Mouse (Mus musculus) B cell, adult 67 days (primary cell): ENCODE measurements around the gene Sart1. TPM values are rescaled to one million over a fixed set of nuclear protein-coding genes. Genes with fewer than 3 reads are reported as not detected.

Source experiments
- total RNA-seq, 2 experiments: library from RNA; stranded (reverse); gene quantifications; 4 replicates each; pipeline ENCODE4 v1.2.4; 2023

The Sart1 gene
- 100 to 1,000 TPM; 177 to 198 TPM for total RNA-seq

DNA sequence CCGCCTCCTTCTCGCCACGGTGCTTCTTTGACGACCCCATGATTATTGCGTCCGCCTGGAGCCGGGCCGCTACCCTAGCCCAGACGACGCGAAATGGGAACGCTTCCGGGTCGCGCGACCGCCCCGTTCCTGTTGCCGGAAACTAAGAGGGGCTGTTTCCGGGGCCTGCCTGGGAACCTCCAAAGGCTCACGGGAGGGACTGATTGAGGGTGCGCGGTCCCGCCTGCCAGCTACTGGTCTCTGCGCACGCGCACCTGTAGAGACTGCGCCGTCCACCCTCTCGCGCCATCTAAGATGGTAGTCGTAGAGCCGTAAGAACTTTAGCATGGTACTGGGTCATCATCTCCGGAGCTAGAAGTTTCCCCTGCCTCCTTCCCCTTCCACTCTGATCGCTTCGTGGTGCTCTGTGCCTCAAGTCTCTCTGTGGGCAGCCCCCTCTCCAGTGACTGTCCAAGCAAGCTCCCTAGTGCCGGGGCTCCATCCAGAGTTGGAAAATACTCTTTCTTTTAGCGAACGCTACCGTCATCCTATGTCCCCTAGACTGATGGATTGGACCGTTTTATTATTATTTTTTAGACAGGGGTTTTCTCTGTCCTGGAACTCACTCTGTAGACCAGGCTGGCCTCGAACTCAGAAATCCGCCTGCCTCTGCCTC, at the start of gene Sart1:
Gene Sart1 (minus strand): TSS at position 116 of the 655 bp plus-strand sequence.

DNA sequence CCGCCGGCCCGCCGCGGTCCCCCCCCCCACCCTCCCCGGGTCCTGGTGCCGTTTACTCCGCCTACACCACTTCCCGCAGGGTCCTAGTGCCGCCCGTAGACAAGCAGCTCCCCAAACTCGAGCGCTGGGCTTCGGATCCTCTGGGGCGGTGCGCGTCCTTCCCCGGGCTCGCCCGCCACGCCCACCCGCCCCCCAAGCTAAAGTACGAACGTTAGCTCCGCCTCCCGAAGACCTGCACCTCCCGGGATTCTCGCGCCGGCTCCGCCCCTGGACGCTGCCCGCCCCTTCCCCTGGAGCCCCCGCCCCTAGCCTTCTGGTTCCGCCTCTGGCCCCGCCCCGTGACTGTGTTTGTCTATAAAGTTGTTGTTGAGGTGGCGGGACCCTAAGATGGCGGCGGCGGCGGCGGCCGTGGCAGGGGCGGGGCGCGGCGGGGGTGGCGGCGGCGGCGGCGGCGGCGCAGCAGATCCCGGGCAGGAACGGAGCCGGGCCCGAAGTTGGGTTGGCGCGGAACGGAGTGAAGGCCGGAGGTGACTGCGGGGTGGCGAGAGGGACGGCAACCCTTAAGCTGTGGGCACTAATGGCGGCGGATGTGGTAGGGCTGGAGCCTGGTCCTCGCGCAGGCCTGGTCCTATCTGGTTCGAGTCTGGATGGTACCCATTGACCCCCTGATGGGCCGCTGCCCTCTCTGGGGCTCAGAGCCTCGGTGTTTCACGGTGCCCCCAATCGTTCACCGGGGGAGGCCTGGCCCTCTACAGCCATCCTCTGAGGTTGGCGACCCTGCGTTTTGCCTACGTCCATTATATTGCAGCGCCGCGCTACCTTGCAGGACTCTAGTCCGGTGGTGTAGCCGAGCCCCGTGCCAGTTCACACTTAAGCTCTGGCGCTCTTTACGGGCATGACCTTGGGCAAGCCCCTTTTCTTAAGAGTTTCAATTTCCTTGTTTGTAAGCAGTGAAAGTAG, 36.6 kb upstream of the Sart1 start, which contains the start of the genes Drap1 and AI837181:
Gene Drap1 (minus strand): TSS at position 198 of the 960 bp plus-strand sequence.
Gene AI837181 (plus strand): TSS at position 363 of the 960 bp plus-strand sequence.

DNA sequence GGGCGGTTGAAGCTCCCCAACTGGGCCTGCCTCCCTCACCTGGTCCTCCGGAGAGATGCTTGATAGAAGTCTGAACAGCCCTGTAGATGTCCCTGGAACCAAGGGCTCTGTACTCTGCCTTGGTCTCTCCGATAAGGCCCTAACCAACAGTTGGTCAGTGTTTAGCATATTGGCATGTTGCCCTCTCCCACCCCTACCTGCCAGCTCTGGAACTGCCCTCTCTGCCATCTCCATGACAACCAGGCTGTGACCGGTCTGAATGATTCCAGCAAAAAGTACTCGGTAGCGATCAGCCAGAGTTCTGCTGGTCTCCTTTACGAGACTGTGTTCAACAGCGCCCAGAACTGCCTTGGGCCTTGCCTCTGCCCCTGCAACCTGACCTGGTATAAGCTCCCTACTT, 13.8 kb upstream of the Sart1 start, which contains the start of gene Tsga10ip:
Gene Tsga10ip (minus strand): TSS at position 234 of the 400 bp plus-strand sequence.

DNA sequence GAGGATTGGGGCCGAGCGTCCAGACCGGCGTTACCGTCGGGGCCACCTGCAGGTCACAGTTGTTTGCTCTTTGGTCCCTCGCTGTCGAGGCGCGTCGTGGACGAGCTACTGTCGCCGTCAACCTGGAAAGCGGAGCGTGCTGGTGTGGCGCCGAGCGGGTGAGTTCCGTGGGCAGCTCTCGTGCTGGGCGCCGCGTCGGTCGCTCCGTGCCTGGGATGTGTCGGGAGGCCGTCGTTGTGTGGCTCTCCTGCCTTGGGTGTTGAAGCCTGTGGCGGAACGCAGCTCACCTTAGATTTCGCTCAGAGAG, 21.5 kb downstream of the Sart1 start, which contains the start of gene Banf1:
Gene Banf1 (minus strand): TSS at position 116 of the 307 bp plus-strand sequence.

DNA sequence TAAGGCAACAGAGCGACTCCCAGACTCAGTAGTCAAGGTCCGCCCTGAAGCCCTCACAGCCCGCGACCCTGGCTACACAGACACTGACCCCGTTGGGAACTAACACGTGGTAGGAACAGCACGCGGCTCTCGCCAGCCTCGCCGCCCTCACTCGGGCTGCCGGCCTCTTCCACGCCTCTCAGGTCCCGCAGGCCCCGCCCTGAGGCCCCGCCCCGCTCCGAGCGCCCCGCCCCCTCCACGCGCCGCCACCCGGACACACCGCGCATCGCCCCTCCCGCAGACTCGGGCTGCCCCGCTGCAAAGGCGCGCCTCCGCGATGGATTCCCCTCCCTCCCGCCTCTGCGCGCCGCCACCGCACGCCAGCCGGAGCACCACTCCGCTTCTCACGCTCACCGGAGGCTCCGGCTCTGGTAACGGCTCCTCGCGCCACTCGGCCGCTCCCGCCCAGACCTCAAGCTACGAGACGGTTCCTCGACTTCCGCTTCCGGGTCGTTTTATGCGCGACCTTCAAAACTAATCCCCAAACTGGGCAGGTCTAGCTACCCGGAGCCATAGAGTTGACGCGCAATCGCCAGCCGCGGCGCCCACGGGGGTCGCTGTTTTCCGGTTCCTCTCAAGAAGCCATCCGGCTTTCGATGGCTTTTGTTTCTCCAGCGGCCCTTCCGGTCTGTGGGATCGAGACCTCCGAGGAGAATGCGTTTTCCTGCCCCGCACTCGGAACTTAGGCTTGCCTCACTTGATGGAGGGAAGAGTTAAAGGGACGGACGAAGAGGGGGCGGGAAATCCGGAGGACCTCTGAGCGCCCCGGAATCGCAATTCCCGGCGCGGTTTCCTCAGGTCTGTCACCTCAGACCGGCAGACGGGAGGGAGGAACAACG, 22.1 kb downstream of the Sart1 start, which contains the start of gene Eif1ad:
Gene Eif1ad (plus strand): TSS at position 567 of the 878 bp plus-strand sequence.

DNA sequence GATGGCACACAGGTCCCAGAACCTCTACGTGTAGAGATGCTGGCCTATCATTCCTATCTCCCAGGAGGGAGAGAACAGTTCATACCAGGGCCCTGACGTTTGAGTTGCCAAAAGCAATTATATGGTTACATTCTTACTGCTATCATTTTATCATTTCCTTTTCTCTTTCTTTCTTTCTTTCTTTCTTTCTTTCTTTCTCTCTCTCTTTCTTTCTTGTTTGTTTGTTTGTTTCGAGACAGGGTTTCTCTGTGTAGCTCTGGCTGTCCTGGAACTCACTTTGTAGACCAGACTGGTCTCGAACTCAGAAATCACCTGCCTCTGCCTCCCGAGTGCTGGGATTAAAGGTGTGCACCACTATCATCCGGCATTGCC, 39.0 kb downstream of the Sart1 start, which contains the start of gene Cst6:
Gene Cst6 (minus strand): TSS at position 73 of the 372 bp plus-strand sequence.

DNA sequence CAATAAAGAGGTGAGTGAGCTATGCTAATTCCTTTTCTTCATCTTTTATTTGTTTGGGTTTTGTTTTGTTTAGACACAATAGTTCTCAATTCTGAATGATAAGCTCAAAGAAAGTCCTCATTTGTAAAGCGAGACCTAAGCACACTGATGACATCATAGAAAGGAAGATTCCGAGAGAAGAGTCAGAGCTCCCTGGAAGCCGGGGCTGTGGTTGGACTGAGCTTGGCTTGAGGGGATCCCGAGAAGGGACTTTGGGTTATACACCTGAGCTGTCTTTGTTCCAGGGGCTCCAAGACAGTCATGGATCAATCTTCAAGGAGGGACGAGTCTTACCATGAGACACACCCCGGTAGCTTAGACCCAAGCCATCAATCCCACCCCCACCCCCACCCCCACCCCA, 53.1 kb downstream of the Sart1 start, which contains the start of gene Catsper1:
Gene Catsper1 (plus strand): TSS at position 301 of the 400 bp plus-strand sequence.

Other genes starting within 250 kb of the Sart1 start
- gene Pacs1, start 115.6 kb downstream of the Sart1 start, total RNA-seq, result 10 to 100 TPM; 81.2 to 92.8 TPM
- 100 to 1,000 TPM; 309 to 311 TPM for gene Sf3b2, start 93.2 kb downstream of the Sart1 start, total RNA-seq
- not detected for gene Gal3st3, start 90.4 kb downstream of the Sart1 start, total RNA-seq
- gene Catsper1, start 53.0 kb downstream of the Sart1 start, total RNA-seq, result not detected
- not detected for gene Cst6, start 39.1 kb downstream of the Sart1 start, total RNA-seq
- 10 to 100 TPM; 39.6 to 43.4 TPM for gene Eif1ad, start 22.0 kb downstream of the Sart1 start, total RNA-seq
- gene Banf1, start 21.5 kb downstream of the Sart1 start, total RNA-seq, result 10 to 100 TPM; 93.0 to 94.1 TPM
- not detected for gene Tsga10ip, start 13.8 kb upstream of the Sart1 start, total RNA-seq
- gene Drap1, start 36.3 kb upstream of the Sart1 start, total RNA-seq, result 100 to 1,000 TPM; 174 to 177 TPM
- gene AI837181, start 36.4 kb upstream of the Sart1 start, total RNA-seq, result 10 to 100 TPM; 59.5 to 60.9 TPM
- 1 to 10 TPM in 1 of 2 experiments, not detected in 1; 1.3 TPM for gene Fosl1, start 58.8 kb upstream of the Sart1 start, total RNA-seq
- gene Ccdc85b, start 69.2 kb upstream of the Sart1 start, total RNA-seq, result 1 to 10 TPM; 3.1 to 3.6 TPM
- gene Fibp, start 71.9 kb upstream of the Sart1 start, total RNA-seq, result 100 to 1,000 TPM; 115 to 174 TPM
- 1 to 10 TPM; 2.0 to 3.3 TPM for gene Ctsw, start 79.8 kb upstream of the Sart1 start, total RNA-seq
- 1 to 10 TPM in 1 of 2 experiments, not detected in 1; 1.5 TPM for gene Efemp2, start 85.3 kb upstream of the Sart1 start, total RNA-seq
- 10 to 100 TPM; 39.6 to 51.8 TPM for gene Mus81, start 99.7 kb upstream of the Sart1 start, total RNA-seq
- 1,000 to 10,000 TPM; 1,245 to 1,301 TPM for gene Cfl1, start 101.8 kb upstream of the Sart1 start, total RNA-seq
- 1 to 10 TPM; 3.5 to 4.9 TPM for gene 1700020D05Rik, start 115.1 kb upstream of the Sart1 start, total RNA-seq
- gene Snx32, start 121.8 kb upstream of the Sart1 start, total RNA-seq, result 10 to 100 TPM; 10.4 to 14.2 TPM
- not detected for gene Ovol1, start 171.9 kb upstream of the Sart1 start, total RNA-seq
- 10 to 100 TPM; 21.5 to 25.2 TPM for gene Ap5b1, start 179.3 kb upstream of the Sart1 start, total RNA-seq
- gene Rnaseh2c, start 213.2 kb upstream of the Sart1 start, total RNA-seq, result 100 to 1,000 TPM in 1 of 2 experiments, 10 to 100 TPM in 1; 92.4 to 109 TPM
- gene Kat5, start 221.5 kb upstream of the Sart1 start, total RNA-seq, result 100 to 1,000 TPM; 107 to 122 TPM
- 100 to 1,000 TPM; 132 to 136 TPM for gene Rela, start 248.8 kb upstream of the Sart1 start, total RNA-seq